Mouse (Mus musculus) intestine, embryonic 16.5 days (tissue): ENCODE data around the gene Pdzd3. TPM values are rescaled to one million over a fixed set of nuclear protein-coding genes. Genes with fewer than 3 reads are reported as not detected.
A peak's percentile ranks its signal among the peaks of the same experiment; 100 is the strongest.
"Not testable (repeated sequence)": the region's sequence is repeated elsewhere in the genome, so short reads cannot be mapped to it uniquely, and the experiment has no call there.

Experiments used
- ATAC-seq: fragments of 200-750 bp; cut with Nextera tagmentation; 2 replicates; pipeline ENCODE4 v1.8.0; 2017; ENCODE audit warnings: moderate TSS enrichment, moderate library complexity
- H3K27ac ChIP-seq: fragments of 300-500 bp; sonication (generic); 2 replicates; pipeline ENCODE4 v1.5.1; 2014; ENCODE audit warnings: mild to moderate bottlenecking, low read length
- H3K27me3 ChIP-seq: fragments of 300-500 bp; sonication (generic); replicated peaks from 2 replicates; pipeline ENCODE4 v1.6.1; 2014; ENCODE audit warnings: low read length, control low read depth, mixed read lengths; ENCODE audit not compliant: control insufficient read depth, insufficient read depth
- H3K36me3 ChIP-seq: fragments of 300-500 bp; sonication (generic); 2 replicates; pipeline ENCODE4 v1.6.1; 2014; ENCODE audit warnings: low read length, control low read depth; ENCODE audit not compliant: control insufficient read depth, insufficient read depth
- H3K4me1 ChIP-seq: fragments of 300-500 bp; sonication (generic); 2 replicates; pipeline ENCODE4 v1.6.1; 2014; ENCODE audit warnings: low read length, control low read depth, mixed read lengths; ENCODE audit not compliant: control insufficient read depth, insufficient read depth
- H3K4me2 ChIP-seq: fragments of 300-500 bp; sonication (generic); 2 replicates; pipeline ENCODE4 v1.6.1; 2014; ENCODE audit warnings: low read depth, low read length, control low read depth
- H3K4me3 ChIP-seq: fragments of 300-500 bp; sonication (generic); 2 replicates; pipeline ENCODE4 v1.5.1; 2014; ENCODE audit warnings: mild to moderate bottlenecking, low read length
- H3K9ac ChIP-seq: fragments of 300-500 bp; sonication (generic); 2 replicates; pipeline ENCODE4 v1.6.1; 2014; ENCODE audit warnings: low read depth, low read length
- H3K9me3 ChIP-seq: fragments of 300-500 bp; sonication (generic); 2 replicates; pipeline ENCODE4 v1.6.1; 2016; ENCODE audit warnings: low read length, control low read depth; ENCODE audit not compliant: control insufficient read depth
- whole genome bisulfite sequencing: fragments of 180-500 bp; shearing (Covaris S2); extraction: QIAGEN DNeasy Blood & Tissue Kit; methylation state at CpG from one replicate; pipeline ENCODE4 v1.1.7; 2014; 5-methylcytosine and 5-hydroxymethylcytosine counted together
- polyA plus RNA-seq: library from polyadenylated mRNA; unstranded; fragments of >200 nt; fragmentation: Nextera tagmentation; extraction: Ambion mirVana; gene quantifications from 2 replicates; pipeline ENCODE4 v1.2.1, GENCODE M21; 2015

Gene Pdzd3
- polyA plus RNA-seq: 22.2 and 28.5 TPM in 2 replicates

DNA sequence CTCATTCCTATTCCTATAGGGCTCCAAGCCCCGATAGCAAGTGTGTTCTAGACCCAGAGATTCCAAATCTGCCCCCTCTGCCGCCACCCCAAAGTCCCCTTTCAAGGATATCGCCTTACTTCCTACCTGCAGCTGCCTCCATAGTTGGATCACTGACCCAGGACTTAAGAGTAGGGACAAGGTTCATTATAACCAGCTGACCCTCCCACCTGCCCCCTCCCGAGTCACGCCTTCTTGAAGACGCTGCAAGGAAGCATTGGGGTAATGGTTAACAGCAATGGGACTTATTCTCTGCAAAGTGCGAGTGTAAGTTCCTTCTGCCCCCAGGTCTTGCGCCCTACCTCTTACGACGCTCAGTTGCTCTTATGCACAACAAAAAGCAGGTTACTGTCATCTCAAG lies at the start of gene Pdzd3:
Pdzd3 (minus strand) TSS at position 158 of the 400 bp plus-strand sequence.
- Histone ChIP-seq H3K9me3 (no peaks in the 10 kb centered on the region), H3K27me3 (no peaks in the 10 kb centered on the region), H3K36me3 (no peaks in the 10 kb centered on the region), H3K4me2 (peak within 1 kb of the TSS; percentile 44), H3K4me3 (peak within 1 kb of the TSS; percentile 41), H3K27ac (peak within 1 kb of the TSS; percentile 11), H3K4me1 (peaks cover 16% of the 10 kb centered on the region), H3K9ac (peak within 1 kb of the TSS; percentile 50)
- peak; percentile 86 for ATAC-seq
- WGBS: 52% methylated on average over 10 of the region's 10 CpGs

DNA sequence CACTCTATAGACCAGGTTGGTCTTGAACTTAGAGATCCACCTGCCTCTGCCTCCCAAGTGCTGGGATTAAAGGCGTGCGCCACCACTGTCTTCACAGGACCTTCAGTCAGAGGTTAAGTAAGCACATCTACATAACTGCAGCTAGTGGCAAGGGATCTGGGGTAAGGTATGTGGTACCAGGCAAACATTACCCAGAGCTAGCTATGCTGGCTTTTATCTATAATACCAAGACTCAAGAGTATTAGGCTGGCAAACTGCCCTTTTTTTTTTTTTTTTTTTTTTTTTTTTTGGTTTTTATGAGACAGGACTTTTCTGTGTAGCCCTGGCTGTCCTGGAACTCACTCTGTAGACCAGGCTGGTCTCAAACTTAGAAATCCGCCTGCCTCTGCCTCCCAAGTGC lies 48.7 kb upstream of the Pdzd3 start:
- H3K27ac ChIP-seq, H3K4me2 ChIP-seq, ATAC-seq, H3K4me3 ChIP-seq, H3K9ac ChIP-seq, H3K27me3 ChIP-seq, H3K4me1 ChIP-seq, H3K9me3 ChIP-seq: not testable (repeated sequence)
- WGBS: 96% methylated on average over 3 of the region's 3 CpGs
- peaks cover 11% of the 10 kb centered on the region for H3K36me3 ChIP-seq

DNA sequence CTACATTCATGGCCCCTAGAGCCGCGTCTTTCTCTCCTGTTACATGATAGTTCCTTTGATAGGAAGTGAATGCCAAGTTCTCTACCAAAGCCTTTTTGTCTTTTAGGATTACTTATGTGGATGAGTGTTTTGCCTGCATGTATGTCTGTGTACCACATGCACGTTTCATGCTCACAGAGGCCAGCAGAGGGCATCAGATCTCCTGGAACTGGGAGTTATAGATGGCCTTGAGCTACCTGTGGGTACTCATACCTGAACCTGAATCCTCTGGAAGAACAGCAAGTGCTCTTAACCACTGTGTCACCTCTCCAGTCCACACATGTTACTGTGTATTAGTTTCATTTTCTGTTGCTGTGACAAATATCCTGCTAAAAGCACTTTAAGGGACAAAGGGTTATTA lies 41.2 kb upstream of the Pdzd3 start:
- Histone ChIP-seq H3K9ac (no peak overlapping the region), H3K4me1 (peaks cover 14% of the 10 kb centered on the region; the same call in 1 of the 2 replicates), H3K4me2 (no peak overlapping the region), H3K27ac (no peak overlapping the region), H3K4me3 (no peak overlapping the region), H3K9me3 (no peaks in the 10 kb centered on the region; the same call in 1 of the 2 replicates), H3K27me3 (no peaks in the 10 kb centered on the region), H3K36me3 (peaks cover 9% of the 10 kb centered on the region; the same call in 1 of the 2 replicates)
- 62% methylated on average over 3 of the region's 3 CpGs for WGBS
- no peak for ATAC-seq

- Histone ChIP-seq H3K36me3 (peaks cover 9% of the 10 kb centered on the region; the same call in 1 of the 2 replicates), H3K9me3 (no peaks in the 10 kb centered on the region; the same call in 1 of the 2 replicates), H3K27ac (no peak overlapping the region), H3K4me3 (no peak overlapping the region), H3K4me2 (no peak overlapping the region), H3K4me1 (peaks cover 17% of the 10 kb centered on the region), H3K27me3 (0 out of 2 replicates have a peak, but pooled peaks cover 3% of the 10 kb centered on the region), H3K9ac (no peak overlapping the region)
- no peak for ATAC-seq
- WGBS: 16% methylated on average over 11 of the region's 11 CpGs
Observed at GRCm38 (mm10) chr9:44288959-44289291, 37.7 kb upstream of the Pdzd3 start.

GRCm38 (mm10) chr9:44288076-44288958 lies 37.0 kb upstream of the Pdzd3 start, which contains the start of gene Abcg4:
Gene Abcg4, minus strand, starts transcription at chr9:44288615.
- Histone ChIP-seq H3K27ac (no peak within 1 kb of the TSS), H3K27me3 (0 out of 2 replicates have a peak, but pooled peaks cover 3% of the 10 kb centered on the region), H3K9me3 (no peaks in the 10 kb centered on the region; the same call in 1 of the 2 replicates), H3K9ac (peak within 1 kb of the TSS; percentile 65), H3K4me2 (peak within 1 kb of the TSS; percentile 89), H3K36me3 (peaks cover 9% of the 10 kb centered on the region; the same call in 1 of the 2 replicates), H3K4me1 (peaks cover 17% of the 10 kb centered on the region), H3K4me3 (peak within 1 kb of the TSS; percentile 51)
- WGBS: 1% methylated on average over 38 of the region's 38 CpGs
- ATAC-seq: peak; percentile 71

GRCm38 (mm10) chr9:44287401-44288075 lies 36.3 kb upstream of the Pdzd3 start:
- Histone ChIP-seq H3K9ac (peak overlapping the region; percentile 65), H3K27ac (no peak overlapping the region), H3K4me1 (peaks cover 17% of the 10 kb centered on the region), H3K36me3 (peaks cover 3% of the 10 kb centered on the region; the same call in 1 of the 2 replicates), H3K9me3 (no peaks in the 10 kb centered on the region; the same call in 1 of the 2 replicates), H3K4me3 (peak overlapping the region; percentile 51), H3K4me2 (peak overlapping the region; percentile 89), H3K27me3 (0 out of 2 replicates have a peak, but pooled peaks cover 3% of the 10 kb centered on the region)
- WGBS: under 1% methylated on average over 47 of the region's 47 CpGs
- peak; percentile 37 for ATAC-seq

DNA sequence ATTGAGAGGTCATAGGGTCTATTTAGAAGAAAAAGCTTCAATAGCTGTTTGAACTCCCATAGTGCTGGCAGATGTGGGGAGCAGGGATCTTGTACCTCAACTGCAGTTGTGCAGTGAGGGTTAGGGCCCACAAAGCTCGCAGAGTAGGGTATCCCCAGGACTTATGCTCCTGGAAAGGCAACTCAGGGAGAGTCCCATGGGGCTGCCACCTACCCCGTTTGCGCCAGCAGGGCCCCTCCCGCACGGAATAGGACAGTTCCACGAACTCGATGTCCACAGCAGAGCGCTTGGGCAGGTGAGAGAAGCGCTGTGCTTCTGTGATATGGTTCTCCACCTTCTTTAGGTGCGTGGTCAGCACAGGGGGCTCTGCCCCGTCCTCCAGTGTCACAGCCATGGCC lies 35.7 kb upstream of the Pdzd3 start:
- peak overlapping the region; percentile 65 for H3K9ac ChIP-seq
- 22% methylated on average over 11 of the region's 11 CpGs for WGBS
- 0 out of 2 replicates have a peak, but pooled peaks cover 3% of the 10 kb centered on the region for H3K27me3 ChIP-seq
- H3K9me3 ChIP-seq: no peaks in the 10 kb centered on the region; the same call in 1 of the 2 replicates
- peak overlapping the region; percentile 51 for H3K4me3 ChIP-seq
- 0 out of 2 replicates have a peak, but pooled peaks have one; percentile 5 for ATAC-seq
- peaks cover 17% of the 10 kb centered on the region for H3K4me1 ChIP-seq
- H3K4me2 ChIP-seq: peak overlapping the region; percentile 89
- H3K27ac ChIP-seq: no peak overlapping the region
- 0 out of 2 replicates have a peak, but pooled peaks cover 3% of the 10 kb centered on the region for H3K36me3 ChIP-seq

DNA sequence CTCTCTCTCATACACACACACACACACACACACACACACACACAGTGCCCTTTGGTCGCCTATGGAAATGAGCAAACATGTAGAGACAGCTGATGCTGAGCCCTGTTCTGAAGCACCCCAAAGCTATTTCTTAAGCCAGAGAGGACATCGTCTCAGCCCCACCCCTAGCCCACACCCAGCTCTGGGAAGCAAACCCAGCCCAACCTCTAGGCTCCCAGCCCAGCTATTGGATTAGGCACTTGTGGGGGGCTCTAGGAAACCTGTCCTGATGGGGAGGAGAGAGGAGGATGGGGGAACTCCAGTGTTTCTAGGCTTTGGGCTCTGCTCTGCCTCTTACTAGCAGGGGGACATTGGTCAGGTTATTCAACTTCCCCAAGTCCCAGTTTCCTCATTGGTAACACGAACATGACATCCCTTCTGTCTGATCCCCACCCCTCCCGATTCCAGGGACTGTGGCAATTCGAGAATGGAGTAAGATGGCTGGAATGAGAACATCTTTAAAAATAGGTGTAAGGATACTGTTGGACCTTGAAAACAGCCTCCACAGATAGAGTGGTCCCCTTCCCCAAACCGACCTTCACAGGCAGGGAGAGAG lies 35.1 kb upstream of the Pdzd3 start:
- Histone ChIP-seq H3K4me1 (peaks cover 17% of the 10 kb centered on the region), H3K9ac (no peak overlapping the region), H3K27ac (no peak overlapping the region), H3K9me3 (no peaks in the 10 kb centered on the region; the same call in 1 of the 2 replicates), H3K27me3 (0 out of 2 replicates have a peak, but pooled peaks cover 3% of the 10 kb centered on the region), H3K4me2 (no peak overlapping the region), H3K4me3 (no peak overlapping the region), H3K36me3 (0 out of 2 replicates have a peak, but pooled peaks cover 3% of the 10 kb centered on the region)
- 13% methylated on average over 6 of the region's 6 CpGs for WGBS
- ATAC-seq: no peak
